Mouse (Mus musculus) G1E-ER4 (cell line): Measurements from ENCODE around the gene Actl7a. TPM values are rescaled to one million over a fixed set of nuclear protein-coding genes. Genes with fewer than 3 reads are reported as not detected.

Source experiments
- GATA1 ChIP-seq: IDR thresholded peaks from one replicate; pipeline ENCODE4 v1.8.0; 2012; ENCODE audit warnings: low read length, inconsistent platforms
- polyA plus RNA-seq: library from polyadenylated mRNA; stranded (reverse); fragments of >175 nt; gene quantifications from 2 replicates; pipeline ENCODE4 v1.2.3, GENCODE M21; 2012

The Actl7a gene
- polyA plus RNA-seq, 1 experiment = not detected

- no peak for TF ChIP-seq GATA1
These were observed 2.1 kb upstream of the Actl7a start, which contains the start of gene Actl7b for GRCm38 (mm10) chr4:56741041-56741493. TSS of gene Actl7b (minus strand) at chr4:56741443.

GRCm38 (mm10) chr4:56742698-56743097, 515 bp upstream of the Actl7a start:
- no peak for TF ChIP-seq GATA1

GRCm38 (mm10) chr4:56746345-56746744, 3.1 kb downstream of the Actl7a start:
- TF ChIP-seq GATA1 = no peak

- TF ChIP-seq GATA1 = no peak
These were observed 4.2 kb downstream of the Actl7a start for GRCm38 (mm10) chr4:56747456-56747855.

- TF ChIP-seq GATA1 = no peak
These were observed 12.8 kb downstream of the Actl7a start for GRCm38 (mm10) chr4:56756021-56756420.

- TF ChIP-seq GATA1 = no peak
These were observed 13.9 kb downstream of the Actl7a start for GRCm38 (mm10) chr4:56756966-56757600.

- TF ChIP-seq GATA1 = no peak
These were observed 14.5 kb downstream of the Actl7a start for GRCm38 (mm10) chr4:56757693-56758092.

GRCm38 (mm10) chr4:56767861-56768284, 24.7 kb downstream of the Actl7a start:
- no peak for TF ChIP-seq GATA1

GRCm38 (mm10) chr4:56768913-56769312, 25.7 kb downstream of the Actl7a start:
- TF ChIP-seq GATA1 = no peak

- TF ChIP-seq GATA1 = no peak
These were observed 27.9 kb downstream of the Actl7a start for GRCm38 (mm10) chr4:56771065-56771464.

GRCm38 (mm10) chr4:56791373-56791772, 48.2 kb downstream of the Actl7a start:
- TF ChIP-seq GATA1 = no peak

Other genes with a start within 250 kb of the Actl7a start
- not detected in 2 replicates for gene Gm26657, start 3.3 kb upstream of the Actl7a start, polyA plus RNA-seq
- gene Actl7b, start 2.0 kb upstream of the Actl7a start, polyA plus RNA-seq = 0.05 and 0.06 TPM in 2 replicates
- 3.7 and 4.6 TPM in 2 replicates for gene Elp1, start 58.9 kb downstream of the Actl7a start, polyA plus RNA-seq
- gene Fam206a, start 58.9 kb downstream of the Actl7a start, polyA plus RNA-seq = 7.5 and 8.4 TPM in 2 replicates
- 7.2 and 10.0 TPM in 2 replicates for gene Ctnnal1, start 121.8 kb downstream of the Actl7a start, polyA plus RNA-seq
- gene Tmem245, start 204.0 kb downstream of the Actl7a start, polyA plus RNA-seq = 0.75 and 0.92 TPM in 2 replicates
- gene Frrs1l, start 247.0 kb downstream of the Actl7a start, polyA plus RNA-seq = not detected in 2 replicates